Mouse (Mus musculus): ENCODE measurements at regions not wholly inside any gene's neighbourhood (a gene's known extent, or its start where the extent isn't known, plus 50 kb on each side); places are given as distances from the start of the nearest gene placed in this dataset.

DNA sequence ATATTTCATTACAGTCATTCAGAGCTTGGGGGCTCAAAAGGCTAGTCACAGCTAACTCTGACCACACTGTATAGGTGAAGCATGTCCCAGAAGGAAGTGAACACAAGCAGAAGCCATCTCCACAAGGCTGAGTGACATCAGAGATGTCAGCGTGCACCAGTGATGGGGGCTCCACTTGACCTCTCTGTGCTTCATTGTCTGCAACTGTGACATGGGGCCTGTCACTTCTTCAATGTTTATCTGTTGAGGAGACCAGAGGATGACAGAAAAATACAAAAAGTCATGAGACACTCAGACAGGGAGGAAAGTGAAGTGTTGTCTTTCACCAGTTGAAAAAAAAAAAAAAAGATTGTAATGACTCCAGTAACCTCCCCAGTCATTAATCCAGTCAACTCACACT, 632.4 kb upstream of the Cdh5 start:
- Histone ChIP-seq H3K4me3 (ENCODE audit: control insufficient read depth, low read depth, low read length) (no peak overlapping the region), H3K27me3 (ENCODE audit: control insufficient read depth, insufficient read depth, low read length) (no peaks in the 10 kb centered on the region), H3K27ac (ENCODE audit: control insufficient read depth, insufficient read depth, low read depth, low read length) (no peak overlapping the region), H3K36me3 (ENCODE audit: control insufficient read depth, insufficient read depth, low read length) (no peaks in the 10 kb centered on the region), H3K4me1 (ENCODE audit: control insufficient read depth, insufficient read depth, low read length) (no peaks in the 10 kb centered on the region)
- no peak for TF ChIP-seq POLR2A (IDR thresholded peaks at IDR 0.05; ENCODE audit: control insufficient read depth, low read depth, low read length)
- TF ChIP-seq CTCF (IDR thresholded peaks at IDR 0.05; ENCODE audit: control insufficient read depth, insufficient read depth, insufficient replicate concordance, low read depth, low read length), result no peak

DNA sequence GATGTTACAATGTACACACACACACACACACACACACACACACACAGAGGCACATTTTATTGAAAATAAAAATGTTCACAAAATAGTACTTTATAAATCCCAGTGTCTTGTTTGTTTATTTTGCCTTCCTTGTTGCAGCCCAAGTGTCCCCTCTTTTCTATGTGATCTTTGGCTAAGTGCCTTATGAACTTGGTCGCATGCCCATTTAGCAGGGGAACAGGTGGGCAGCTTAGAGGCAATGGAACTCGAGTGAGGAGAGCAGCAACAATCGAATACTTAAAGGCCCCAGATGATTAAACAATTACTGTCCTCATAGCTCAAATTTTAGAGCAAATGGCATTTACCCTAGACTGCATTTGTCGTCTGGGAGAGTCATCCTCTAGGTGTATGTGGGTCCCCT, 631.1 kb upstream of the Cdh5 start:
- Histone ChIP-seq H3K4me1 (ENCODE audit: control insufficient read depth, insufficient read depth, low read length) (no peaks in the 10 kb centered on the region), H3K27me3 (ENCODE audit: control insufficient read depth, insufficient read depth, low read length) (no peaks in the 10 kb centered on the region), H3K4me3 (ENCODE audit: control insufficient read depth, low read depth, low read length) (no peak overlapping the region), H3K36me3 (ENCODE audit: control insufficient read depth, insufficient read depth, low read length) (no peaks in the 10 kb centered on the region), H3K27ac (ENCODE audit: control insufficient read depth, insufficient read depth, low read depth, low read length) (no peak overlapping the region)
- TF ChIP-seq CTCF (IDR thresholded peaks at IDR 0.05; ENCODE audit: control insufficient read depth, insufficient read depth, insufficient replicate concordance, low read depth, low read length) (no peak), POLR2A (IDR thresholded peaks at IDR 0.05; ENCODE audit: control insufficient read depth, low read depth, low read length) (no peak)

DNA sequence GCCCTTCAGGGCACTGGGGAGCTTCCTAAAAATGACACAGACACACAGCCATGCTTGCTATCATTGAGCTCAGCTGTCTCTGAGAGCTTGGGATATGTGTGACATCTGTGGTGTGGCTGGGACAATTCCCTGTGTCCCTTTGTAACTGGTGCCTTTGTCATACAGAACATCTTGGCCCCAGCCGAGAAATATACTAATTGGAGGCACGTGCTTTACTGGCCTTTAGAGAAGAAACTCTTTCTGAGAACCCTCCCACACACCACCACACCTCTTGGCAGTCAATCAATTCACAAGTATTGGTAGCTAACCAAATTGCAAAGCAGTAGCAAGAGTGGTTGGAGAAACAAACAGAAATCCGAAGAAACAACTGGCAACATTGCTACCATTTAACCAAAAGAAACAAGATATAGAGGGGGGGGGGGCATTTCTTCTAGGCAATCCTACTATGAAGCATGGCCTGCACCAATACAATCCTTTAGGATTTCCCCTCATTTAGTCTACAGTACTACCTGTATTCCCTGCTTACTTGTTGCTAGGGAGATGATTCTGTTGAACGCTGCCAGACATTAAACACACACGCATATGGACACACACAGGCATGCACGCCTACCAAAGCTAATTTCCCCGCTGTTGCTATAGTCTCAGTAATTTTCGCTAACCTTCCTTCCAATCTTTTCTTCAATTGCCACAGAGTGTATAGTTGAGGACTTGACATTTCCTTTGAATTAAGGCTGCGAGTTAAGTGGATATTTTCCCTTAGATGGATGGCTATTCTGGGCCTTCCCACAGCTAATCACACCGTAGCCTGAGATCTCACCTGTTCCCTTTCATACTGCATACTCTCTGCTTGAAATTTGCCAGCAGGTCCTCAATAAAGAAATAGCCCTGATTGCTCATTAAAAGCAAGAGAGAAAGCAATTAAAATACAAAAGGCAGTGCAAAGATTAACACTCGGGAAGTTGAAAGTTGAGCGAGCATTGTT, 625.3 kb upstream of the Cdh5 start:
- Histone ChIP-seq H3K4me1 (ENCODE audit: control insufficient read depth, insufficient read depth, low read length) (no peaks in the 10 kb centered on the region), H3K4me3 (ENCODE audit: control insufficient read depth, low read depth, low read length) (no peak overlapping the region), H3K36me3 (ENCODE audit: control insufficient read depth, insufficient read depth, low read length) (no peaks in the 10 kb centered on the region), H3K27me3 (ENCODE audit: control insufficient read depth, insufficient read depth, low read length) (no peaks in the 10 kb centered on the region), H3K27ac (ENCODE audit: control insufficient read depth, insufficient read depth, low read depth, low read length) (no peak overlapping the region)
- TF ChIP-seq CTCF (IDR thresholded peaks at IDR 0.05; ENCODE audit: control insufficient read depth, insufficient read depth, insufficient replicate concordance, low read depth, low read length) (no peak), POLR2A (IDR thresholded peaks at IDR 0.05; ENCODE audit: control insufficient read depth, low read depth, low read length) (no peak)

DNA sequence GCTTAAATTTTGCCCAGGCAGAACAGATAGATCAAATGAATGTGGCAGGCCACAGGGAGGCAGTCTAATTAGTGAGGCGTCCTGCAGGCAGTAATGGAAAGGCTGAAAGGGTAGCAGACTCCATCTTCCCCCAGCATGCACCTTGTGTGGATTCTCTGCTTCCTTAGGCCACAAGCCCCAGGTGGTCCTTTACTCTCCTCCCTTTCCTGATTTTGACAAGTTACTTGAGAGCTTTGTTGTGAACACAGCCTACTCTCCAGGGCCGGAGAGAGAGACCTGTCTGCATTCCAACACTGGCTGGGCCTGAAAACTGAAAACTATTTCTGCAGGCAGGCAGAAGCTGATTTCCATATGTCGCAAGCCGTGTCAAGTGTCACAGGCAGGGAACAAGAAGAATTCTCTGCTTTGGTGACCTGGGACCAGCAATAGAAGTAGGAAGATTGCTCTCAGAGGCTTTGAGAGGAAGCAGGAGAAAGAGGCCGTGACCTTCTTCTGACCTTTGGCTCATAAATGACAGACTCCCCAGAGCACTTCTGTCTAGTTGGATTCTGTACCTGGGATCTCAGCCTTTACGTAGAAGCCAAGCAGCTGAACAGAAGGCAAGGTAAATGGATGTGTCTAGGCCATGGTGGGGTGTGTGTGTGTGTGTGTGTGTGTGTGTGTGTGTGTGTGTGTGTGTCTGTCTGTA, 619.2 kb upstream of the Cdh5 start:
- Histone ChIP-seq H3K27ac (ENCODE audit: control insufficient read depth, insufficient read depth, low read depth, low read length) (no peak overlapping the region), H3K27me3 (ENCODE audit: control insufficient read depth, insufficient read depth, low read length) (no peaks in the 10 kb centered on the region), H3K36me3 (ENCODE audit: control insufficient read depth, insufficient read depth, low read length) (no peaks in the 10 kb centered on the region), H3K4me1 (ENCODE audit: control insufficient read depth, insufficient read depth, low read length) (no peaks in the 10 kb centered on the region), H3K4me3 (ENCODE audit: control insufficient read depth, low read depth, low read length) (no peak overlapping the region)
- TF ChIP-seq POLR2A (IDR thresholded peaks at IDR 0.05; ENCODE audit: control insufficient read depth, low read depth, low read length), result no peak
- no peak for TF ChIP-seq CTCF (IDR thresholded peaks at IDR 0.05; ENCODE audit: control insufficient read depth, insufficient read depth, insufficient replicate concordance, low read depth, low read length)

DNA sequence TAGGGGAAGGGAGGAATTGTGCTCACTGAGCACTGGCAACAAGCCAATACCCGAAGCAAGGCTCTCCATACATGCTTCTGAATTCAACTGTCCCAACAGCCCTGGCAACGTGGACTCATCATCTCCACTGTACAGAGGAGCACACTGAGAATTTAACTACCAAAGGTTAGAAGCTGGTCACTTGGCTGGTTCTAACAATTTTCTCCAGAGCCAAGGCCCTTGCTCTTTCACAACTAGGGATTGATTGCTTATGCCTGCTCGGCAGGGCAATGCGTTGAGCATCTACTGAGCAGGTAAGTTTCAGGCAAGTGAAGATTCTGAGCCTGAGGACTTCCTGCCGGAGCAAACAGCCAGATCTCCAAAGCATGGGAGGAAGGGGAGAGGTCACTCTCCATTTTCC, 616.0 kb upstream of the Cdh5 start:
- TF ChIP-seq CTCF (IDR thresholded peaks at IDR 0.05; ENCODE audit: control insufficient read depth, insufficient read depth, insufficient replicate concordance, low read depth, low read length) (no peak), POLR2A (IDR thresholded peaks at IDR 0.05; ENCODE audit: control insufficient read depth, low read depth, low read length) (no peak)
- Histone ChIP-seq H3K4me3 (ENCODE audit: control insufficient read depth, low read depth, low read length) (no peak overlapping the region), H3K4me1 (ENCODE audit: control insufficient read depth, insufficient read depth, low read length) (no peaks in the 10 kb centered on the region), H3K36me3 (ENCODE audit: control insufficient read depth, insufficient read depth, low read length) (no peaks in the 10 kb centered on the region), H3K27ac (ENCODE audit: control insufficient read depth, insufficient read depth, low read depth, low read length) (no peak overlapping the region), H3K27me3 (ENCODE audit: control insufficient read depth, insufficient read depth, low read length) (no peaks in the 10 kb centered on the region)

DNA sequence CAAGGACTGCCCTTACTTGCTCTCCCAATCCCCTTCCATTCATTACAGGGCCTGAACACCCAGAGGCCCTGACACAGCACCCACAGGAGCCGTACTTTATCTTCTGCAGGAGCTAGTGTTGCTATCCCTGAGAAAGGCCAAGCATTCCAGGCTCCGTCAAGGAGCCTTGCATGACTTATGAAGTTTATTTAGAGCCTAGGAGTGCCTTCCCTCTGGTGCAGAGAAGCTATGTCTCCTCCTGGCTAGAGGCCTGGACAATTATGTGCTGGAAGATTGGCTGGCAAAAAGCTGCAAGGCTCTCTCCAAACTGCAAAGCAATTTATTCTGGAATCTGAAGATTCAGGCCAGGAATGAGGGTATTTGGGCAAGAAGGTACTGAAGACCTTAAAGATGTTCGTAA, 612.0 kb upstream of the Cdh5 start:
- Histone ChIP-seq H3K27me3 (ENCODE audit: control insufficient read depth, insufficient read depth, low read length) (no peaks in the 10 kb centered on the region), H3K27ac (ENCODE audit: control insufficient read depth, insufficient read depth, low read depth, low read length) (no peak overlapping the region), H3K4me1 (ENCODE audit: control insufficient read depth, insufficient read depth, low read length) (no peaks in the 10 kb centered on the region), H3K4me3 (ENCODE audit: control insufficient read depth, low read depth, low read length) (no peak overlapping the region), H3K36me3 (ENCODE audit: control insufficient read depth, insufficient read depth, low read length) (no peaks in the 10 kb centered on the region)
- TF ChIP-seq POLR2A (IDR thresholded peaks at IDR 0.05; ENCODE audit: control insufficient read depth, low read depth, low read length) (no peak), CTCF (IDR thresholded peaks at IDR 0.05; ENCODE audit: control insufficient read depth, insufficient read depth, insufficient replicate concordance, low read depth, low read length) (no peak)

DNA sequence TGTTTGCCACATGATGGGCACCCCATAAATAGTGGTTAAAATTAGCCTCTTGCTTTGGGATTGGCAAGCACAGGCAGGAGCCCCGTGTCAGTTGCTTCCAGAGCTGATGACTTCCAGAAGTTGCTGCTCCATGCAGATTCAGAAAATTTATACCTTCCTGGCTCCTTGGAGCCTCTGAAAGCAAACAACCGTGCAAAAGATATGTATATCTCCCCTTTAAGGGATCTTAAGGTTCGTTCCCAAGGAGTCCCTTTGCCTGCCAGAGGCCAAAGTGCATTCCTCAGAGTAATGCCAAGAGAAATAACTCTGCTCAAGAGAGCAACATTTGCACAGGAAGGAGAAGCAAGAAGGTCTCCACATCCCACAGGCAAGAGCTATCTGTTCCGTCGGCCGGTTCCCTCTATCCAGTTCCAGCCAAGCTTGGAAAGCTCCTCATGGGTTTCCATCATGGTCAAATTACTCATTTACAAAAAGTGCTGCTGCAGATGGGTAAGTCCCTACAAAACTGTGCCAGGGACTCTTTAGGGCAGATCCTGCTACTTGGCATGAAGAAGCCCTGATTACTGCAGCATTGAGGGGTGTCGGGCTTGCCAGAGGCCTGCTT, 608.4 kb upstream of the Cdh5 start:
- TF ChIP-seq POLR2A (IDR thresholded peaks at IDR 0.05; ENCODE audit: control insufficient read depth, low read depth, low read length) (no peak), CTCF (IDR thresholded peaks at IDR 0.05; ENCODE audit: control insufficient read depth, insufficient read depth, insufficient replicate concordance, low read depth, low read length) (no peak)
- Histone ChIP-seq H3K27ac (ENCODE audit: control insufficient read depth, insufficient read depth, low read depth, low read length) (no peak overlapping the region), H3K4me1 (ENCODE audit: control insufficient read depth, insufficient read depth, low read length) (no peaks in the 10 kb centered on the region), H3K27me3 (ENCODE audit: control insufficient read depth, insufficient read depth, low read length) (no peaks in the 10 kb centered on the region), H3K36me3 (ENCODE audit: control insufficient read depth, insufficient read depth, low read length) (no peaks in the 10 kb centered on the region), H3K4me3 (ENCODE audit: control insufficient read depth, low read depth, low read length) (no peak overlapping the region)

All from testis, adult 2 months (tissue).